ENCODE assay signal across 11 mouse cellular contexts in the genomic region with DNA sequence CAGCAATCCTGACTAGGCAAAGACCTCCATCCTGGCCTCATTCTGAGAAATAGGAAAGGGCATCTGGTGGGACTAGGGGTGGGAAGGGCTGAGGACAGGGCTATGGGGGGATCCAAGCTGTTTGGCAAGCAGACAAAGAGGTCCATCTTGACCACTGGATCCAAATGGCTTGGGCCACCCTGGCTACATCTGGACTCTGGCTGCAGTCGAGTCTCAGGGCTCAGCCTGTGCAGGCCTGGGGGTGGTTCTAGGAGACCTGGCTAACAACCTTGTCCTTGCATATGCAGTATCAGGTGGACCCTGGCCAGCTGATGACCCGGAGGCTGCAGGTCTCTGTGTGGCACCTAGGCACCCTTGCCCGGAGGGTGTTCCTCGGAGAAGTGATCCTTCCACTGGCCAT.
"Had no signal": no experiment of that assay in that cellular context is flagged by ENCODE, and none has a peak within 500 bp of the region (broad histone marks: within the 10 kb centered on the region; RNA-seq: fewer than 3 reads in every experiment).

No protein-coding gene starts in this region.

- H3K9ac ChIP-seq: limb, embryonic 12.5 days; liver, embryonic 14.5 days; neural tube, embryonic 13.5 days had no signal

- H3K4me3 ChIP-seq: limb, embryonic 12.5 days; myocyte; neural tube, embryonic 13.5 days had no signal

- DNase-seq: layer of hippocampus, adult 9-11 months; layer of hippocampus, postnatal 36 days; liver; midbrain, embryonic 14.5 days; right cerebral cortex, postnatal 25 days; thymus, postnatal 4 days had no signal

- H3K27ac ChIP-seq: limb, embryonic 12.5 days; liver, embryonic 14.5 days; neural tube, embryonic 13.5 days had no signal

- H3K36me3 ChIP-seq: limb, embryonic 12.5 days; neural tube, embryonic 13.5 days had no signal

- ATAC-seq: intestine, embryonic 16.5 days had no signal

- H3K9me3 ChIP-seq: limb, embryonic 12.5 days; neural tube, embryonic 13.5 days had no signal

- H3K27me3 ChIP-seq: limb, embryonic 12.5 days; neural tube, embryonic 13.5 days had no signal

- H3K4me2 ChIP-seq: limb, embryonic 12.5 days; neural tube, embryonic 13.5 days had no signal
